Mouse (Mus musculus) brain, adult 10 weeks (tissue): ENCODE data around the gene Gsdma. TPM values are rescaled to one million over a fixed set of nuclear protein-coding genes. Genes with fewer than 3 reads are reported as not detected.

Experiments
- polyA plus RNA-seq: library from polyadenylated mRNA; stranded (reverse); fragments of 350-450 nt; fragmentation: Illumina TruSeq; extraction: RNeasy Lipid Tissue Mini Kit (QIAGEN cat#74804); gene quantifications from one replicate; pipeline ENCODE4 v1.2.3, GENCODE M21; 2015; ENCODE audit warnings: low read depth, low replicate concordance

The Gsdma gene
- polyA plus RNA-seq = not detected

GRCm38 (mm10) chr11:98664091-98664490, at the start of gene Gsdma:
TSS of gene Gsdma (plus strand) at chr11:98664351.

GRCm38 (mm10) chr11:98625611-98626410, 38.3 kb upstream of the Gsdma start, which contains the start of the genes Gm12355 and Gsdma3:
TSS of gene Gm12355 (minus strand) at chr11:98625661.
TSS of gene Gsdma3 (plus strand) at chr11:98626360.

GRCm38 (mm10) chr11:98646459-98646858, 17.7 kb upstream of the Gsdma start, which contains the start of gene Gsdma2:
TSS of gene Gsdma2 (plus strand) at chr11:98646759.

GRCm38 (mm10) chr11:98681786-98682745, 17.9 kb downstream of the Gsdma start, which contains the start of gene Psmd3:
TSS of gene Psmd3 (plus strand) at chr11:98682554.

GRCm38 (mm10) chr11:98701213-98701670, 37.1 kb downstream of the Gsdma start, which contains the start of gene Csf3:
TSS of gene Csf3 (plus strand) at chr11:98701263.

Other genes with a start within 250 kb of the Gsdma start
- gene Mien1, start 225.4 kb upstream of the Gsdma start, polyA plus RNA-seq = 230 TPM
- gene Grb7, start 218.0 kb upstream of the Gsdma start, polyA plus RNA-seq = 2.9 TPM
- gene Ikzf3, start 118.3 kb upstream of the Gsdma start, polyA plus RNA-seq = not detected
- not detected for gene Zpbp2, start 113.3 kb upstream of the Gsdma start, polyA plus RNA-seq
- 59.0 TPM for gene Ormdl3, start 77.0 kb upstream of the Gsdma start, polyA plus RNA-seq
- not detected for gene Lrrc3c, start 66.1 kb upstream of the Gsdma start, polyA plus RNA-seq
- gene Gm12355, start 38.7 kb upstream of the Gsdma start, polyA plus RNA-seq = not detected
- gene Gsdma3, start 38.0 kb upstream of the Gsdma start, polyA plus RNA-seq = not detected
- gene Gsdma2, start 17.6 kb upstream of the Gsdma start, polyA plus RNA-seq = not detected
- 113 TPM for gene Psmd3, start 18.2 kb downstream of the Gsdma start, polyA plus RNA-seq
- not detected for gene Csf3, start 36.9 kb downstream of the Gsdma start, polyA plus RNA-seq
- 76.2 TPM for gene Med24, start 65.1 kb downstream of the Gsdma start, polyA plus RNA-seq
- gene Thra, start 76.3 kb downstream of the Gsdma start, polyA plus RNA-seq = 652 TPM
- 59.3 TPM for gene Nr1d1, start 111.0 kb downstream of the Gsdma start, polyA plus RNA-seq
- gene Msl1, start 131.2 kb downstream of the Gsdma start, polyA plus RNA-seq = 117 TPM
- 37.6 TPM for gene Casc3, start 140.6 kb downstream of the Gsdma start, polyA plus RNA-seq
- 89.1 TPM for gene Rapgefl1, start 172.4 kb downstream of the Gsdma start, polyA plus RNA-seq
- gene Wipf2, start 199.3 kb downstream of the Gsdma start, polyA plus RNA-seq = 28.1 TPM
- gene Cdc6, start 243.4 kb downstream of the Gsdma start, polyA plus RNA-seq = 0.74 TPM